Mouse (Mus musculus) forebrain, embryonic 13.5 days (tissue): ENCODE measurements around the gene Timeless. TPM values are rescaled to one million over a fixed set of nuclear protein-coding genes. Genes with fewer than 3 reads are reported as not detected.
A peak's percentile ranks its signal among the peaks of the same experiment; 100 is the strongest.
"Not testable (repeated sequence)": the region's sequence is repeated elsewhere in the genome, so short reads cannot be mapped to it uniquely, and the experiment has no call there.

ENCODE experiments used
- ATAC-seq: fragments of 200-750 bp; cut with Nextera tagmentation; 2 replicates; pipeline ENCODE4 v1.8.0; 2017
- H3K27ac ChIP-seq: fragments of 300-500 bp; sonication (generic); 2 replicates; pipeline ENCODE4 v1.5.1; 2015; ENCODE audit warnings: inconsistent platforms, mild to moderate bottlenecking, moderate library complexity
- H3K27me3 ChIP-seq: fragments of 300-500 bp; sonication (generic); 2 replicates; pipeline ENCODE4 v1.6.1; 2015; ENCODE audit warnings: mild to moderate bottlenecking, inconsistent platforms
- H3K36me3 ChIP-seq: fragments of 300-500 bp; sonication (generic); 2 replicates; pipeline ENCODE4 v1.6.1; 2015; ENCODE audit warnings: mild to moderate bottlenecking, inconsistent platforms; ENCODE audit not compliant: poor library complexity, severe bottlenecking
- H3K4me1 ChIP-seq: fragments of 300-500 bp; sonication (generic); 2 replicates; pipeline ENCODE4 v1.6.1; 2015; ENCODE audit warnings: inconsistent platforms
- H3K4me2 ChIP-seq: fragments of 300-500 bp; sonication (generic); 2 replicates; pipeline ENCODE4 v1.6.1; 2015; ENCODE audit warnings: inconsistent platforms, mild to moderate bottlenecking, moderate library complexity
- H3K4me3 ChIP-seq: fragments of 300-500 bp; sonication (generic); 2 replicates; pipeline ENCODE4 v1.5.1; 2015; ENCODE audit warnings: mild to moderate bottlenecking, inconsistent platforms
- H3K9ac ChIP-seq: fragments of 300-500 bp; sonication (generic); 2 replicates; pipeline ENCODE4 v1.6.1; 2015; ENCODE audit warnings: mild to moderate bottlenecking, inconsistent platforms
- H3K9me3 ChIP-seq: fragments of 300-500 bp; sonication (generic); replicated peaks from 2 replicates; pipeline ENCODE4 v1.6.1; 2016; ENCODE audit warnings: inconsistent platforms
- WGBS: fragments of 180-500 bp; shearing (Covaris S2); methylation state at CpG from one replicate; pipeline ENCODE4 v1.1.7; 2015; 5-methylcytosine and 5-hydroxymethylcytosine counted together
- polyA plus RNA-seq: library from polyadenylated mRNA; unstranded; fragments of >200 nt; fragmentation: Nextera tagmentation; extraction: Ambion mirVana; gene quantifications from 2 replicates; pipeline ENCODE4 v1.2.1, GENCODE M21; 2015

Timeless gene
- polyA plus RNA-seq, 1 experiment from 2014 or later: 52.9 TPM

DNA sequence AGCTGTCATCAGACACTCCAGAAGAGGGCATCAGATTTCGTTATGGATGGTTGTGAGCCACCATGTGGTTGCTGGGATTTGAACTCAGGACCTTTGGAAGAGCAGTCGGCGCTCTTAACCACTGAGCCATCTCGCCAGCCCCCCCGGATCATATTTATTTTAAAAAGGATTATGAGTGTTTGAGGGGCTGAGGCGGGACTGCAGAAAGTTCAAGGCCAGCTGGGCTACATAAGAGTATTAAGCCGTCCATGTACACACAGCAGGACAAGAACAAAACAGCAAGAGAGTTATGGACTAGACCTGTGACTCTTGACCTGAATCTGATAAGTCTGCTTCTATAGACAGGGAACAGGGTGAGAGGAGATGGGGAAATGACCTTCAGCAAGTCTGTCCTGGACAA lies 28.5 kb downstream of the Timeless start:
- WGBS: 89% methylated on average over 7 of the region's 7 CpGs
- not testable (repeated sequence) for H3K4me3 ChIP-seq, H3K4me1 ChIP-seq, H3K9ac ChIP-seq, H3K27ac ChIP-seq, H3K27me3 ChIP-seq, ATAC-seq, H3K4me2 ChIP-seq, H3K36me3 ChIP-seq, H3K9me3 ChIP-seq

GRCm38 (mm10) chr10:128262300-128262699 lies 30.4 kb downstream of the Timeless start:
- WGBS: 83% methylated on average over 22 of the region's 22 CpGs
- Histone ChIP-seq H3K9me3 (no peaks in the 10 kb centered on the region), H3K27ac (no peak overlapping the region), H3K4me1 (no peaks in the 10 kb centered on the region), H3K27me3 (no peaks in the 10 kb centered on the region), H3K9ac (no peak overlapping the region), H3K4me3 (no peak overlapping the region), H3K4me2 (no peak overlapping the region), H3K36me3 (no peaks in the 10 kb centered on the region)
- no peak for ATAC-seq

GRCm38 (mm10) chr10:128263393-128264310 lies 31.8 kb downstream of the Timeless start:
- Histone ChIP-seq H3K9me3 (no peaks in the 10 kb centered on the region), H3K27me3 (no peaks in the 10 kb centered on the region), H3K27ac (no peak overlapping the region), H3K4me1 (no peaks in the 10 kb centered on the region), H3K4me2 (no peak overlapping the region), H3K36me3 (no peaks in the 10 kb centered on the region), H3K9ac (no peak overlapping the region), H3K4me3 (no peak overlapping the region)
- no peak for ATAC-seq
- WGBS: 83% methylated on average over 6 of the region's 6 CpGs

DNA sequence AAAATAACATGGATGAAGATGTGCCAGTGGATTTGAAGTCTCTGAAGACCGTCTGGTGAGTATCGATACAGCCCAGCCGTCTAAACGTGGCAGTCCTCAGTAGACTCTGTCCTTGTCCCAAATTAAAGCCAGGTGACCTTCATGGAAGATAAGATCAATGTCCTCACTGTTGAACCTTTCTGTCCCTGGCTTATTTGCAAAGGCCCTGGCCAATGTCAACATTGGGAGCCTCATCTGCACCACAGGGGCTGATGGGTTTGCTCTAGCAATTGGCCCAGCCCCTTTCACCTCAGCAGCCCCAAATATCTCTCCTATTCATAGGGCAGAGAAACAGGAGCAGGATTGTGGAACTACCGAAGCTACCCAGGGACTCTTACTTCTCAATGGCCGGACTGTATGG lies 36.5 kb downstream of the Timeless start, which contains the start of gene Apof:
TSS of gene Apof (plus strand) at position 301 of the 400 bp plus-strand sequence.
- 89% methylated on average over 6 of the region's 6 CpGs for WGBS

DNA sequence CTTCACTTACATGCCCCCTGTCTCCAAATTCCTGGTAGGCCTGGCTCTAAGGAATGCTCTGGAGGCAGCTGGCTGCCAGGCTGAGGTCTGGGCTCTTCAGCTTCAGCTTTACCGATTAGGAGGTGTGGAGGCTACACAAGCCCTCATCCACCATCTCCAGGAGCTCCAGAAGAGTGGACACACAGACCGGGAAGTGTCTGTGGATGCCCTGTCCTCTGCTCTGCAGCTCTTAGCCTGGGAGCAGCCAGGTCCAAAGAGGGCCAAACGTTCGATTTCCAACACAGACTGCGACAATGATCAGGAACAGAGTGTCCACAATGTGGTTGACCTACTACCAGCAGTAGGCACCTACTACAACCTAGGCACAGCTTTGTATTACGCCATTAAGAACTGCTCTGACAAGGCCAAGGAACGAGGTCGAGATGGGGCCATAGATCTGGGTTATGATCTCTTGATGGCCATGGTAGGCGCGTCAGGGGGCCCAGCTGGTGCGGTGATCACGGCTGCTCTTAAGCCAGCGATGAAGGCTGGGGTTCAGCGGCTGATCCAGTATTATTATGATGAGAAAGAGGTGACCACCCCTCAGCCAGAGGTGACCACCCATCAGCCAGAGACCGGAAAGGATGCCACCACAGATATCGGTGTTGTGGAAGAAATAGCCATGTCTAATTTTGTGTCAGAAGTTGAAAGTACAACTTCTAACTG lies 37.5 kb downstream of the Timeless start:
- peak overlapping the region; percentile 75 for H3K4me2 ChIP-seq
- ATAC-seq: no peak
- H3K27ac ChIP-seq: no peak overlapping the region
- no peaks in the 10 kb centered on the region for H3K9me3 ChIP-seq
- 92% methylated on average over 16 of the region's 16 CpGs for WGBS
- peaks cover 7% of the 10 kb centered on the region; the same call in 1 of the 2 replicates for H3K27me3 ChIP-seq
- peaks cover 4% of the 10 kb centered on the region for H3K4me1 ChIP-seq
- no peak overlapping the region for H3K9ac ChIP-seq
- no peak overlapping the region for H3K4me3 ChIP-seq
- H3K36me3 ChIP-seq: no peaks in the 10 kb centered on the region

More for the DNA sequence above, 36.5 kb downstream of the Timeless start, which contains the start of gene Apof:
- no peak for ATAC-seq
- no peak within 1 kb of the TSS for H3K9ac ChIP-seq
- no peaks in the 10 kb centered on the region for H3K9me3 ChIP-seq
- H3K4me3 ChIP-seq: no peak within 1 kb of the TSS
- peaks cover 7% of the 10 kb centered on the region; the same call in 1 of the 2 replicates for H3K27me3 ChIP-seq
- H3K4me2 ChIP-seq: no peak within 1 kb of the TSS
- peaks cover 4% of the 10 kb centered on the region for H3K4me1 ChIP-seq
- no peak within 1 kb of the TSS for H3K27ac ChIP-seq
- H3K36me3 ChIP-seq: no peaks in the 10 kb centered on the region

- WGBS: under 1% methylated on average over 43 of the region's 43 CpGs
- H3K9ac ChIP-seq: peak within 1 kb of the TSS; percentile 77
These were observed 38.5 kb downstream of the Timeless start, which contains the start of gene Stat2 for GRCm38 (mm10) chr10:128270287-128270841. Gene Stat2, plus strand, starts transcription at chr10:128270559.

GRCm38 (mm10) chr10:128270866-128271265 lies 39.0 kb downstream of the Timeless start:
- ATAC-seq: no peak
- Histone ChIP-seq H3K4me1 (peaks cover 4% of the 10 kb centered on the region), H3K27me3 (peaks cover 7% of the 10 kb centered on the region; the same call in 1 of the 2 replicates), H3K27ac (peak overlapping the region; percentile 75), H3K36me3 (no peaks in the 10 kb centered on the region), H3K9me3 (no peaks in the 10 kb centered on the region), H3K9ac (peak overlapping the region; percentile 77), H3K4me2 (peak overlapping the region; percentile 75), H3K4me3 (peak overlapping the region; percentile 75)
- 49% methylated on average over 7 of the region's 7 CpGs for WGBS

More at GRCm38 (mm10) chr10:128270287-128270841, 38.5 kb downstream of the Timeless start, which contains the start of gene Stat2:
- Histone ChIP-seq H3K4me3 (peak within 1 kb of the TSS; percentile 75), H3K27ac (peak within 1 kb of the TSS; percentile 75), H3K4me1 (peaks cover 4% of the 10 kb centered on the region), H3K9me3 (no peaks in the 10 kb centered on the region), H3K27me3 (peaks cover 7% of the 10 kb centered on the region; the same call in 1 of the 2 replicates), H3K4me2 (peak within 1 kb of the TSS; percentile 75), H3K36me3 (no peaks in the 10 kb centered on the region)
- peak; percentile 100 for ATAC-seq

GRCm38 (mm10) chr10:128271883-128272282 lies 40.0 kb downstream of the Timeless start:
- Histone ChIP-seq H3K27me3 (peaks cover 7% of the 10 kb centered on the region; the same call in 1 of the 2 replicates), H3K36me3 (peaks cover 6% of the 10 kb centered on the region; the same call in 1 of the 2 replicates), H3K27ac (no peak overlapping the region), H3K4me3 (no peak overlapping the region), H3K4me1 (peaks cover 4% of the 10 kb centered on the region), H3K4me2 (no peak overlapping the region), H3K9ac (no peak overlapping the region), H3K9me3 (no peaks in the 10 kb centered on the region)
- no peak for ATAC-seq
- WGBS: 66% methylated on average over 2 of the region's 2 CpGs

DNA sequence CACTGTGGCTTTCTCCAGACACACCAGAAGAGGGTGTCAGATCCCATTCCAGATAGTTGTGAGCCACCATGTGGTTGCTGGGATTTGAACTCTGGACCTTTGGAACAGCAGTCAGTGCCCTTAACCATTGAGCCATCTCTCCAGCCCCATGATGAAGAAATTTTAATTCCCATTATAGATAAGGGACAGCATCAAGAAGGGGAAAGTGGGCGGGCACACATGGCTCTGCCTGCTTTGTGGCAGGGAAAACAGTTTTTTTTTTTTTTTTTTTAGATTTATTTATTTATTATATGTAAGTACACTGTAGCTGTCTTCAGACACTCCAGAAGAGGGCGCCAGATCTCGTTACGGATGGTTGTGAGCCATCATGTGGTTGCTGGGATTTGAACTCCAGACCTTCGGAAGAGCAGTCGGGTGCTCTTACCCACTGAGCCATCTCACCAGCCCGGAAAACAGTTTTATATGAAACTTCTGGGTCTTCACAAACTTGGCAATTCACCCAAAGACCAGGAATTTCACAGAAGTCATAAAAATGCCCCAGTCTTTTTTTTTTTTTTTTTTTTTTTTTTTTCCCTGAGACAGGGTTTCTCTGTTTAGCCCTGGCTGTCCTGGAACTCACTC lies 41.1 kb downstream of the Timeless start:
- not testable (repeated sequence) for H3K36me3 ChIP-seq, H3K4me1 ChIP-seq, H3K27ac ChIP-seq, H3K4me3 ChIP-seq, ATAC-seq, H3K9me3 ChIP-seq, H3K9ac ChIP-seq, H3K27me3 ChIP-seq, H3K4me2 ChIP-seq
- WGBS: 84% methylated on average over 5 of the region's 7 CpGs

DNA sequence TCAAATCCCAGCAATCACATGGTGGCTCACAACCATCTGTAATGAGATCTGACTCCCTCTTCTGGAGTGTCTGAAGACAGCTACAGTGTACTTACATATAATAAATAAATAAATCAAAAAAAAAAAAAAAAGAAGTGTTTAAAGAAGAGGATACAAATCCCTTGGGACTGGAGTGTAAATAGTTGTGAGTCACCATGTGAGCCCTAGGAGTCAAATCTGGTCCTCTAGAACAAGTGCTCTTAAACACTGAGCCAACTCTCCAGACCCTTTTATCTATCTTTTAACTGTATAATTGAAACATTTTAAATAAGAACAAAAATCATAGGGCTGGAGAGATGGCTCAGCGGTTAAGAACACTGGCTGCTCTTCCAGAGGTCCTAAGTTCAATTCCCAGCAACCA lies 43.5 kb downstream of the Timeless start:
- 100% methylated on average over 1 of the region's 1 CpGs for WGBS

GRCm38 (mm10) chr10:128278158-128278557 lies 46.3 kb downstream of the Timeless start:
- Histone ChIP-seq H3K9me3 (no peaks in the 10 kb centered on the region), H3K27me3 (no peaks in the 10 kb centered on the region), H3K4me2 (no peak overlapping the region), H3K4me3 (no peak overlapping the region), H3K4me1 (no peaks in the 10 kb centered on the region), H3K36me3 (peaks cover 52% of the 10 kb centered on the region), H3K27ac (no peak overlapping the region), H3K9ac (no peak overlapping the region)
- no peak for ATAC-seq
- 67% methylated on average over 6 of the region's 6 CpGs for WGBS

More for the DNA sequence above, 43.5 kb downstream of the Timeless start:
- H3K4me3 ChIP-seq, H3K4me2 ChIP-seq, H3K9ac ChIP-seq, H3K4me1 ChIP-seq, H3K27ac ChIP-seq, H3K27me3 ChIP-seq, H3K9me3 ChIP-seq, ATAC-seq: not testable (repeated sequence)
- peaks cover 26% of the 10 kb centered on the region for H3K36me3 ChIP-seq
